Mouse (Mus musculus): ENCODE measurements around the gene Smok3b. TPM values are rescaled to one million over a fixed set of nuclear protein-coding genes. Genes with fewer than 3 reads are reported as not detected.
"Not testable (repeated sequence)": the region's sequence is repeated elsewhere in the genome, so short reads cannot be mapped to it uniquely, and the experiment has no call there.

The Smok3b gene
- total and polyA plus RNA-seq, 3 experiments = not detected

GRCm38 (mm10) chr5:138016997-138017396 lies 4.2 kb upstream of the Smok3b start:
- DNase-seq (ENCODE audit: extremely low read depth) = no peak
- dilution Hi-C loops (cut with MboI; ENCODE audit: extremely low pct_ligation_motif_present, extremely low pct_unique_long_range_greater_than_20kb, low sequenced_read_pairs) = no loop called here
- TF ChIP-seq TCF12 (IDR thresholded peaks at IDR 0.05; ENCODE audit: low read depth, low read length) (no peak), CHD2 (IDR thresholded peaks at IDR 0.05; ENCODE audit: low read length) (no peak), ZMIZ1 (IDR thresholded peaks at IDR 0.05; ENCODE audit: low read depth, low read length) (no peak)
- H3K27ac ChIP-seq (ENCODE audit: insufficient read depth, low read depth) = no peak overlapping the region
- no peaks in the 10 kb centered on the region; a peak in 1 of 4 replicates for H3K4me1 ChIP-seq (ENCODE audit: control insufficient read depth in 1 of 2, insufficient read depth in 2 of 2)
- H3K36me3 ChIP-seq (replicated peaks in 1 of 2; ENCODE audit: control insufficient read depth in 1 of 2, insufficient read depth in 1 of 2, low read length in 1 of 2) = no peaks in the 10 kb centered on the region
- H3K4me2 ChIP-seq (ENCODE audit: insufficient read depth, low read depth, poor library complexity, severe bottlenecking) = no peak overlapping the region
- H3K79me2 ChIP-seq (replicated peaks; ENCODE audit: control insufficient read depth, extremely low read depth, insufficient read depth, poor library complexity, severe bottlenecking) = no peaks in the 10 kb centered on the region
- no peaks in the 10 kb centered on the region for H3K9me3 ChIP-seq (replicated peaks; ENCODE audit: low read length)
- no peaks in the 10 kb centered on the region for H3K27me3 ChIP-seq (replicated peaks)
- in situ Hi-C loops (cut with MboI; ENCODE audit: low pct_ligation_motif_present, low pct_unique_long_range_greater_than_20kb, low sequenced_read_pairs) = no loop called here
- H3K9ac ChIP-seq (ENCODE audit: insufficient read depth, low read depth) = no peak overlapping the region
- H3K4me3 ChIP-seq (replicated peaks in 1 of 3; ENCODE audit: low read depth in 2 of 3, low read length in 2 of 3, poor library complexity in 1 of 3) = no peak overlapping the region

- H3K36me3 ChIP-seq (replicated peaks in 1 of 2; ENCODE audit: control insufficient read depth in 1 of 2, insufficient read depth in 1 of 2, low read length in 1 of 2); in situ Hi-C loops (cut with MboI; ENCODE audit: low pct_ligation_motif_present, low pct_unique_long_range_greater_than_20kb, low sequenced_read_pairs); H3K9me3 ChIP-seq (replicated peaks; ENCODE audit: low read length); H3K27me3 ChIP-seq (replicated peaks); H3K4me3 ChIP-seq (replicated peaks in 1 of 3; ENCODE audit: low read depth in 2 of 3, low read length in 2 of 3, poor library complexity in 1 of 3); dilution Hi-C loops (cut with MboI; ENCODE audit: extremely low pct_ligation_motif_present, extremely low pct_unique_long_range_greater_than_20kb, low sequenced_read_pairs); H3K4me2 ChIP-seq (ENCODE audit: insufficient read depth, low read depth, poor library complexity, severe bottlenecking); H3K4me1 ChIP-seq (ENCODE audit: control insufficient read depth in 1 of 2, insufficient read depth in 2 of 2); DNase-seq (ENCODE audit: extremely low read depth); H3K79me2 ChIP-seq (replicated peaks; ENCODE audit: control insufficient read depth, extremely low read depth, insufficient read depth, poor library complexity, severe bottlenecking); H3K9ac ChIP-seq (ENCODE audit: insufficient read depth, low read depth); H3K27ac ChIP-seq (ENCODE audit: insufficient read depth, low read depth): not testable (repeated sequence)
Observed at GRCm38 (mm10) chr5:138019577-138019976, 1.7 kb upstream of the Smok3b start.

DNA sequence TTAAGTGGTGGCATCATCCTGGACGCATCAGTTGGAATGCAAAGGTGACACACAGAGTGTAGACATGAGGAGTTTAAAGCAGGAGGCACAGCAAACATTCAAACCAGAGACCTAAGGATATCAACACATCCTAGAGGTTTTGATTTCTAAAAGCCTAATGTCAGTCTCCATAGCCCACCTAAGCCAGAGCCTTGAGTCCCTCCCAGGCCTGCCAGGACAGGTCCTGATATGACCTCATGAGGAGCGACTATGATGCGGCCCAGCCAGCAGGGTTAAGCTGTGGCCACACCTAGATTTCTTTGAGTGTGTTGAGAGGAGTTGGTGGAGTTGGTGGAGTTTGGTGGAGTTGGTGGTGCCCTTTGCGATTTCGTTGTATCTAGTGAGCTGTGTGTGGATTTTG lies 31.7 kb downstream of the Smok3b start, which contains the start of gene Smok3c:
Smok3c (plus strand) TSS at position 301 of the 400 bp plus-strand sequence.
- dilution Hi-C loops (cut with MboI; ENCODE audit: extremely low pct_ligation_motif_present, extremely low pct_unique_long_range_greater_than_20kb, low sequenced_read_pairs); in situ Hi-C loops (cut with MboI; ENCODE audit: low pct_ligation_motif_present, low pct_unique_long_range_greater_than_20kb, low sequenced_read_pairs); H3K36me3 ChIP-seq (replicated peaks in 1 of 2; ENCODE audit: control insufficient read depth in 1 of 2, insufficient read depth in 1 of 2, low read length in 1 of 2): not testable (repeated sequence)

DNA sequence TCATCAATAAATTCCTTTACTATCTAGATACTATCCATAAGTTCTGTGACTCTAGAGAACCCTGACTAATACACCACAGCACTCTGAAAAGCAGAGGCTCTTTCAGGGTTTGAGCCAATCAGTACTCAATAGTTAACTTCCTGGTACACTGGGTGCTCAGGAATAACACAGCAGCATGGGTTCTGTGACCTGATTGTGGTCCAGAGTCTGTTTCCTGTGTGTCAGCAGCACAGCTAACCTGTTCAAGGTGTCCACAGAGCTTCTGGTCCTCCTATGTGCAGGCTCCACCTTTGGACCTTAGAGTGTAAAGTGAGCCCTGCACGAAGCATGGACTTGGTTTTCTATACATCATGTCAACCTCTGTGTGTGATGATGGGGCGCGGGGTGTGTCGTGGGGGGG lies 52.6 kb downstream of the Smok3b start:
- no peak for DNase-seq (ENCODE audit: extremely low read depth)
- in situ Hi-C loops (cut with MboI; ENCODE audit: low pct_ligation_motif_present, low pct_unique_long_range_greater_than_20kb, low sequenced_read_pairs) (no loop called here), dilution Hi-C loops (cut with MboI; ENCODE audit: extremely low pct_ligation_motif_present, extremely low pct_unique_long_range_greater_than_20kb, low sequenced_read_pairs) (no loop called here)
- H3K27me3 ChIP-seq (replicated peaks) = peaks cover 14% of the 10 kb centered on the region
- H3K27ac ChIP-seq (ENCODE audit: insufficient read depth, low read depth) = no peak overlapping the region
- no peak overlapping the region for H3K4me2 ChIP-seq (ENCODE audit: insufficient read depth, low read depth, poor library complexity, severe bottlenecking)
- H3K79me2 ChIP-seq (replicated peaks; ENCODE audit: control insufficient read depth, extremely low read depth, insufficient read depth, poor library complexity, severe bottlenecking) = no peaks in the 10 kb centered on the region
- TF ChIP-seq CTCF (conservative IDR thresholded peaks at IDR 0.05 in 1 of 2, IDR thresholded peaks at IDR 0.05 in 1 of 2; ENCODE audit: low read depth in 2 of 2, low read length in 2 of 2) (no peak), E2F4 (IDR thresholded peaks at IDR 0.05; ENCODE audit: insufficient replicate concordance, low read depth, low read length) (no peak), ZNF384 (IDR thresholded peaks at IDR 0.05; ENCODE audit: low read depth, low read length) (no peak), CHD2 (IDR thresholded peaks at IDR 0.05; ENCODE audit: low read length) (no peak), USF1 (IDR thresholded peaks at IDR 0.05; ENCODE audit: low read depth, low read length) (no peak), KAT2A (IDR thresholded peaks at IDR 0.05; ENCODE audit: insufficient replicate concordance, low read length) (no peak), ZMIZ1 (IDR thresholded peaks at IDR 0.05; ENCODE audit: low read depth, low read length) (no peak), IRF4 (IDR thresholded peaks at IDR 0.05; ENCODE audit: low read depth, low read length) (no peak), JUN (IDR thresholded peaks at IDR 0.05; ENCODE audit: insufficient read depth, low read depth, low read length) (no peak), POLR2A (IDR thresholded peaks at IDR 0.05; ENCODE audit: low read depth, low read length) (no peak), EP300 (IDR thresholded peaks at IDR 0.05; ENCODE audit: low read length) (no peak), NELFE (IDR thresholded peaks at IDR 0.05; ENCODE audit: low read depth, low read length) (no peak), USF2 (conservative IDR thresholded peaks at IDR 0.05; ENCODE audit: low read depth, low read length) (no peak), MAZ (IDR thresholded peaks at IDR 0.05; ENCODE audit: low read depth, low read length) (no peak), UBTF (IDR thresholded peaks at IDR 0.05; ENCODE audit: low read depth, low read length) (no peak), RAD21 (IDR thresholded peaks at IDR 0.05; ENCODE audit: low read depth, low read length) (no peak)
- H3K9ac ChIP-seq (ENCODE audit: insufficient read depth, low read depth) = no peak overlapping the region
- no peaks in the 10 kb centered on the region for H3K4me1 ChIP-seq (ENCODE audit: control insufficient read depth in 1 of 2, insufficient read depth in 2 of 2)
- no peak overlapping the region for H3K4me3 ChIP-seq (replicated peaks in 1 of 3; ENCODE audit: low read depth in 2 of 3, low read length in 2 of 3, poor library complexity in 1 of 3)
- H3K36me3 ChIP-seq (replicated peaks in 1 of 2; ENCODE audit: control insufficient read depth in 1 of 2, insufficient read depth in 1 of 2, low read length in 1 of 2) = no peaks in the 10 kb centered on the region
- H3K9me3 ChIP-seq (replicated peaks; ENCODE audit: low read length) = peaks cover 2% of the 10 kb centered on the region

More for the DNA sequence above, 31.7 kb downstream of the Smok3b start, which contains the start of gene Smok3c:
- H3K9ac ChIP-seq (ENCODE audit: insufficient read depth, low read depth); H3K27ac ChIP-seq (ENCODE audit: insufficient read depth, low read depth); DNase-seq (ENCODE audit: extremely low read depth); H3K4me2 ChIP-seq (ENCODE audit: insufficient read depth, low read depth, poor library complexity, severe bottlenecking); H3K79me2 ChIP-seq (replicated peaks; ENCODE audit: control insufficient read depth, extremely low read depth, insufficient read depth, poor library complexity, severe bottlenecking); H3K4me3 ChIP-seq (replicated peaks in 1 of 3; ENCODE audit: low read depth in 2 of 3, low read length in 2 of 3, poor library complexity in 1 of 3); H3K9me3 ChIP-seq (replicated peaks; ENCODE audit: low read length); H3K4me1 ChIP-seq (ENCODE audit: control insufficient read depth in 1 of 2, insufficient read depth in 2 of 2); H3K27me3 ChIP-seq (replicated peaks): not testable (repeated sequence)
